Mouse (Mus musculus): ENCODE data around the gene Wdr54. TPM values are rescaled to one million over a fixed set of nuclear protein-coding genes. Genes with fewer than 3 reads are reported as not detected.

Wdr54 gene
- polyA plus RNA-seq, 1 experiment = 0.89 TPM

GRCm38 (mm10) chr6:83135571-83136161, 20.5 kb downstream of the Wdr54 start:
- no peak for DNase-seq
- 35% methylated on average over 37 of the region's 37 CpGs for WGBS
- TF ChIP-seq POLR2A (IDR thresholded peaks at IDR 0.05; ENCODE audit: control insufficient read depth, extremely low read depth, insufficient read depth, low read length, poor library complexity) (no peak), CTCF (IDR thresholded peaks at IDR 0.05; ENCODE audit: borderline replicate concordance, control insufficient read depth, extremely low read depth, insufficient read depth, low read length, poor library complexity) (no peak)
- H3K27me3 ChIP-seq (ENCODE audit: control insufficient read depth, insufficient read depth, low read length) = peaks cover 5% of the 10 kb centered on the region
- peaks cover 23% of the 10 kb centered on the region for H3K4me1 ChIP-seq (replicated peaks; ENCODE audit: control insufficient read depth, insufficient read depth, low read length)
- H3K4me3 ChIP-seq (ENCODE audit: control insufficient read depth, insufficient read depth, low read length) = peak overlapping the region; percentile 16; the same call in 1 of the 2 replicates
- no peak overlapping the region for H3K27ac ChIP-seq (ENCODE audit: control insufficient read depth, insufficient read depth, low read length)
- no peaks in the 10 kb centered on the region for H3K36me3 ChIP-seq (ENCODE audit: control insufficient read depth, insufficient read depth, low read length)

- H3K4me3 ChIP-seq (ENCODE audit: control insufficient read depth, insufficient read depth, low read length) = peak within 1 kb of the TSS; percentile 16; the same call in 1 of the 2 replicates
- H3K27me3 ChIP-seq (ENCODE audit: control insufficient read depth, insufficient read depth, low read length) = peaks cover 5% of the 10 kb centered on the region
- no peak for DNase-seq
- WGBS = 88% methylated on average over 7 of the region's 7 CpGs
- no peak for TF ChIP-seq POLR2A (IDR thresholded peaks at IDR 0.05; ENCODE audit: control insufficient read depth, extremely low read depth, insufficient read depth, low read length, poor library complexity)
- TF ChIP-seq CTCF (IDR thresholded peaks at IDR 0.05; ENCODE audit: borderline replicate concordance, control insufficient read depth, extremely low read depth, insufficient read depth, low read length, poor library complexity) = no peak
- H3K27ac ChIP-seq (ENCODE audit: control insufficient read depth, insufficient read depth, low read length) = no peak within 1 kb of the TSS
- no peaks in the 10 kb centered on the region for H3K36me3 ChIP-seq (ENCODE audit: control insufficient read depth, insufficient read depth, low read length)
- H3K4me1 ChIP-seq (replicated peaks; ENCODE audit: control insufficient read depth, insufficient read depth, low read length) = peaks cover 23% of the 10 kb centered on the region
These were observed 21.2 kb downstream of the Wdr54 start, which contains the start of gene Rtkn for GRCm38 (mm10) chr6:83134951-83135513. Rtkn (plus strand) TSS chr6:83135463.

- DNase-seq = no peak
- peaks cover 5% of the 10 kb centered on the region for H3K27me3 ChIP-seq (ENCODE audit: control insufficient read depth, insufficient read depth, low read length)
- H3K4me1 ChIP-seq (replicated peaks; ENCODE audit: control insufficient read depth, insufficient read depth, low read length) = peaks cover 23% of the 10 kb centered on the region
- no peaks in the 10 kb centered on the region for H3K36me3 ChIP-seq (ENCODE audit: control insufficient read depth, insufficient read depth, low read length)
- H3K27ac ChIP-seq (ENCODE audit: control insufficient read depth, insufficient read depth, low read length) = no peak overlapping the region
- no peak overlapping the region for H3K4me3 ChIP-seq (ENCODE audit: control insufficient read depth, insufficient read depth, low read length)
- no peak for TF ChIP-seq POLR2A (IDR thresholded peaks at IDR 0.05; ENCODE audit: control insufficient read depth, extremely low read depth, insufficient read depth, low read length, poor library complexity)
- TF ChIP-seq CTCF (IDR thresholded peaks at IDR 0.05; ENCODE audit: borderline replicate concordance, control insufficient read depth, extremely low read depth, insufficient read depth, low read length, poor library complexity) = no peak
- 75% methylated on average over 3 of the region's 3 CpGs for WGBS
These were observed 22.0 kb downstream of the Wdr54 start for GRCm38 (mm10) chr6:83134226-83134625.

- Histone ChIP-seq H3K4me1 (replicated peaks; ENCODE audit: control insufficient read depth, insufficient read depth, low read length) (peaks cover 13% of the 10 kb centered on the region), H3K27ac (ENCODE audit: control insufficient read depth, insufficient read depth, low read length) (no peak overlapping the region)
These were observed 23.8 kb downstream of the Wdr54 start for GRCm38 (mm10) chr6:83132176-83132919.

GRCm38 (mm10) chr6:83131469-83132034, 24.6 kb downstream of the Wdr54 start:
- TF ChIP-seq CTCF (IDR thresholded peaks at IDR 0.05; ENCODE audit: borderline replicate concordance, control insufficient read depth, extremely low read depth, insufficient read depth, low read length, poor library complexity) (no peak), POLR2A (IDR thresholded peaks at IDR 0.05; ENCODE audit: control insufficient read depth, extremely low read depth, insufficient read depth, low read length, poor library complexity) (no peak)
- H3K27ac ChIP-seq (ENCODE audit: control insufficient read depth, insufficient read depth, low read length) = no peak overlapping the region
- no peak overlapping the region for H3K4me3 ChIP-seq (ENCODE audit: control insufficient read depth, insufficient read depth, low read length)
- H3K4me1 ChIP-seq (replicated peaks; ENCODE audit: control insufficient read depth, insufficient read depth, low read length) = peaks cover 5% of the 10 kb centered on the region; the same call in 1 of the 2 replicates
- peaks cover 5% of the 10 kb centered on the region for H3K27me3 ChIP-seq (ENCODE audit: control insufficient read depth, insufficient read depth, low read length)
- no peaks in the 10 kb centered on the region for H3K36me3 ChIP-seq (ENCODE audit: control insufficient read depth, insufficient read depth, low read length)
- WGBS = 74% methylated on average over 6 of the region's 6 CpGs
- no peak for DNase-seq

More at GRCm38 (mm10) chr6:83132176-83132919, 23.8 kb downstream of the Wdr54 start:
- H3K27me3 ChIP-seq (ENCODE audit: control insufficient read depth, insufficient read depth, low read length) = peaks cover 5% of the 10 kb centered on the region
- no peak for TF ChIP-seq CTCF (IDR thresholded peaks at IDR 0.05; ENCODE audit: borderline replicate concordance, control insufficient read depth, extremely low read depth, insufficient read depth, low read length, poor library complexity)
- no peak for TF ChIP-seq POLR2A (IDR thresholded peaks at IDR 0.05; ENCODE audit: control insufficient read depth, extremely low read depth, insufficient read depth, low read length, poor library complexity)
- H3K4me3 ChIP-seq (ENCODE audit: control insufficient read depth, insufficient read depth, low read length) = no peak overlapping the region
- WGBS = 91% methylated on average over 9 of the region's 9 CpGs
- H3K36me3 ChIP-seq (ENCODE audit: control insufficient read depth, insufficient read depth, low read length) = no peaks in the 10 kb centered on the region
- no peak for DNase-seq

GRCm38 (mm10) chr6:83127419-83127818, 28.8 kb downstream of the Wdr54 start:
- H3K36me3 ChIP-seq (ENCODE audit: control insufficient read depth, insufficient read depth, low read length) = no peaks in the 10 kb centered on the region
- peaks cover 9% of the 10 kb centered on the region for H3K4me1 ChIP-seq (replicated peaks; ENCODE audit: control insufficient read depth, insufficient read depth, low read length)
- no peak for DNase-seq
- no peaks in the 10 kb centered on the region for H3K27me3 ChIP-seq (ENCODE audit: control insufficient read depth, insufficient read depth, low read length)
- TF ChIP-seq CTCF (IDR thresholded peaks at IDR 0.05; ENCODE audit: borderline replicate concordance, control insufficient read depth, extremely low read depth, insufficient read depth, low read length, poor library complexity) (no peak), POLR2A (IDR thresholded peaks at IDR 0.05; ENCODE audit: control insufficient read depth, extremely low read depth, insufficient read depth, low read length, poor library complexity) (no peak)
- no peak overlapping the region for H3K27ac ChIP-seq (ENCODE audit: control insufficient read depth, insufficient read depth, low read length)
- 97% methylated on average over 5 of the region's 5 CpGs for WGBS
- no peak overlapping the region for H3K4me3 ChIP-seq (ENCODE audit: control insufficient read depth, insufficient read depth, low read length)

All from thymus, adult 2 months (tissue).